Mouse (Mus musculus) heart, postnatal 36 days (tissue): ENCODE results near the gene Rps6kb1. TPM values are rescaled to one million over a fixed set of nuclear protein-coding genes. Genes with fewer than 3 reads are reported as not detected.

ENCODE experiments used
- DNase-seq, 2 experiments: peaks; one replicate each; pipeline ENCODE4 v3.0.0; 2021 to 2022
- intact Hi-C: fragments of 180-260 bp; cut with DNase I; formaldehyde crosslinking; loops from one replicate; pipeline ENCODE4 v1.15.1; 2025
- total RNA-seq, 2 experiments: library from RNA; stranded (reverse); gene quantifications; 2 replicates each; pipeline ENCODE4 v1.2.3; 2021

Rps6kb1 gene
- total RNA-seq = 10 to 100 TPM; 19.3 to 23.2 TPM

GRCm38 (mm10) chr11:86544639-86545299 is at the start of gene Rps6kb1, which contains the start of gene Tubd1:
Rps6kb1 (minus strand) TSS chr11:86544805.
Tubd1 (plus strand) TSS chr11:86544991.
- peak; percentile 98 for DNase-seq
- intact Hi-C loops = no loop called here

GRCm38 (mm10) chr11:86593443-86593842 is 48.8 kb upstream of the Rps6kb1 start:
- intact Hi-C loops = no loop called here
- no peak for DNase-seq

DNA sequence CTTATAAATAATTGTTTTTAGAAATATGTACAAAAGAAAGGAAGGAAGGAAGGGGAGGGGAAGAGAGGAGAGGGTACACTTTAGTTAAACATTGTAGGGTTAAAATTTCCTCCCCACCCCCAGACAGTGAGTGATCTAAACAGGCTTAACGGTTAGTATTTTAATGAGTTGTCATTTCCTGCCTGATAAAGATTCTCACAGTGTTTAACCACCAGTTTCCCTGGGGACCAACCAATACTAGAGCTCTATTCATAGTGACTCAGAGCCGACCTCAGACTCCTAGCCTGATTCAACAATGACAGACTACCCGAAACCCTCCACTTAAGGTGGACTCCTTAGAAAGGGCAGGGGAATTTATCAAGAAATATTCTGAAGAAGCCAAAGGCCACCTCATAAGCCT is 48.4 kb upstream of the Rps6kb1 start:
- intact Hi-C loops = no loop called here
- DNase-seq = no peak

- no peak for DNase-seq
- intact Hi-C loops = no loop called here
Observed at GRCm38 (mm10) chr11:86591931-86592616, 47.5 kb upstream of the Rps6kb1 start.

GRCm38 (mm10) chr11:86591301-86591845 is 46.8 kb upstream of the Rps6kb1 start:
- no peak for DNase-seq
- intact Hi-C loops = no loop called here

GRCm38 (mm10) chr11:86590579-86590978 is 46.0 kb upstream of the Rps6kb1 start:
- no peak for DNase-seq
- intact Hi-C loops = no loop called here

DNA sequence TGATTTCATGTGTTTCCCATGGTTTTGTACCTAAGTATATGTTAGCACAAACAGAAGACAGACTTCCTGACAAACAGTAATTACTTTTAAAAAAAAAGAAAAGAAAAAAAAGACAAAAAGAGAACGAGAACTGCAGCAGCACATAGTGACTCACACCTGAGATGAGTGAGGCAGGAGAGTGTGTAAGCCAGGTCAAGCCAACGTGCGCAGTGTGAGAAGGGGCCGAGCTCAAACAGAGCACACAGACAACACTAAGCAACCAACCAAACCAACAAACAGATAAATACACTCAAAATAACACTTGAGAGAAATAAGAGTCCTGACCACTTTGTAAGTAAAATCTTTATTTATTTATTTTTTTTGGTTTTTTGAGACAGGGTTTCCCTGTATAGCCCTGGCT is 45.5 kb upstream of the Rps6kb1 start:
- intact Hi-C loops = no loop called here
- no peak for DNase-seq

DNA sequence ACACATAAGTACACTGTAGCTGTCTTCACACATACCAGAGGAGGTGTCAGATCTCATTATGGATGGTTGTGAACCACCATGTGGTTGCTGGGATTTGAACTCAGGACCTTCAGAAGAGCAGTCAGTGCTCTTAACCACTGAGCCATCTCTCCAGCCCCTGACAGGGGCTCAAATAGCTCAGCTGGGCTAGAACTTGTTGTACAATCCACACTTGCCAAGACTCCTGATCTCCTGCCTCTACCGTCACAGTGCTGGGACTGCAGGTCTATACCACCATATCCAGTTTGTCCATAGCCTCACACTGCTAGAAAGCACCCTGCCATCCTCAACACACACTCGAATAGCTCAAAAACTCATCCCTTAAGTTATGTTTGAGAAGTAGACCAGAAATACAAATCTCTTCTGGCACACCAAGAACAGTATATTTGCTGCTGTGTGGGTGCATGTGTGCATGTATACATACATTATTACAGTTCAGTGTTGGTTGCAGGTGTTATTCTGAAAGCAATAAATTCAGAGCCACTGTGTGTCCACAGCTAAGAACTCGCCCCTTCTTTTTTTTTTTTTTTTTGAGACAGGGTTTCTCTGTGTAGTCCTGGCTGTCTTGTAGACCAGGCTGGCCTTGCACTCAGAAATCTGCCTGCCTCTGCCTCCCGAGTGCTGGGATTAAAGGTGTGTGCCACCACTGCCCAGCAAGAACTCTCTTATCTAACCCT is 44.1 kb upstream of the Rps6kb1 start:
- DNase-seq = no peak
- intact Hi-C loops = no loop called here

DNA sequence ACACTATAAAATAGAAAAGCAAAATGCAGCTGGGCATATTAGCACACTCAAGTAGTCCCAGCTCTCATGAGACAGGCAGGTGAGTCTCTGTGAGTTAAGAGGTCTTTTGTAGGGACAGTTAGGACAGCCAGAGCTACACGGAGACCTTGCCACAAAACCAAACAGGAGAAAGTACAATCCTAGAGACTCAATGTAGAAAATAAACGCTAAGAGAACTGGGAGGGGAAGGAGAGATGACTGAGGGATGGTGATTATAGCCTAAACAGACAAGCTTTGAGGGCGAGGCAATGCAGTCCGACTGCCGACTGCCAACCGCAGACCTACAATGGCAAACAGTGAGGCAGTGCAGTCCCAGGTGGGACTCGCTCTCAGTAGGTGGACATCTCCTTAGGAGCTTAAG is 43.2 kb upstream of the Rps6kb1 start:
- no peak for DNase-seq
- intact Hi-C loops = no loop called here

DNA sequence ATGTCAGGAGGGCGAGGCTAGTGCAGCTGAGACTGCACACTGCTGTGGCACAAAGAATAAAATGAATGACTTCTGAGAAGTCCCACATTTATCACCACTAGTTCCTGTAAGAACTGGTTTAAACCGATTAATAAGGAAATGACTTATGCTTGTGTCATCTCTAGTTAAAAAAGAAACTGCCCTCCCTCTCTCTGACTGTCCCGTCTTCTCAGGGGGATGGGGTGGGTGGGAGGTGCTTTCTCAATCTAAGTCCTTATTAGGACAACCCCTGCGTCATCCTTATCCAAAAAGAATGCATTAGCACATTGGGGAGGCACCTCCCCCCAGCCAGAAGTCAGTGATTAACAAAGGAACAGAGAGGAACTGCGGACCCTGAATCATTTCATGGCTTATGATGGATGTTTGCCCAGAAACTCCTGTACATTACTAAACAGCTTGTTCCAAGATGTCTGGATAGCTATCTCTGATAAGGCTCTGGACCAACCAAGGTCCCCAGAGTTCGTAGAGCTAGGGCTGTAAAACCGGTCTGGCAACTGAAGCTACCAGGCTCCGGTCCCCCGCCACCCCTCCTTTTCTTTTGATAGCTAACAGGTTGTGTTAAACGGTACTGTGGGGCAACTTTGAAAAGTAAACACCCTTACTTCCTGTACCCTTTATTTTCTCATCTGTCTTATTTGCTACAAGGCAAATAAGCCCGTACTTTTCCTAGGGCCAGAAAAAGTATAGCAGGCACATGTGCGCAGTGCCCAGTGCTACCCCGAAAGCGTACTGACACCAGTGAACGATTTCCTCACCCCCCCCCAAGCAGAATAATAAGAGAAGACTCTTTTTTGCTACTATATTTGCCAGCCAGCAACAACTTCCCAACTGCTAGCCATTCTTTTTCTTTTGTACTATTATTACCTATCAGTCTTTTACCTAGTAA is 42.5 kb upstream of the Rps6kb1 start:
- peak in 1 of 2 experiments; percentile 65 for DNase-seq
- intact Hi-C loops = no loop called here

DNA sequence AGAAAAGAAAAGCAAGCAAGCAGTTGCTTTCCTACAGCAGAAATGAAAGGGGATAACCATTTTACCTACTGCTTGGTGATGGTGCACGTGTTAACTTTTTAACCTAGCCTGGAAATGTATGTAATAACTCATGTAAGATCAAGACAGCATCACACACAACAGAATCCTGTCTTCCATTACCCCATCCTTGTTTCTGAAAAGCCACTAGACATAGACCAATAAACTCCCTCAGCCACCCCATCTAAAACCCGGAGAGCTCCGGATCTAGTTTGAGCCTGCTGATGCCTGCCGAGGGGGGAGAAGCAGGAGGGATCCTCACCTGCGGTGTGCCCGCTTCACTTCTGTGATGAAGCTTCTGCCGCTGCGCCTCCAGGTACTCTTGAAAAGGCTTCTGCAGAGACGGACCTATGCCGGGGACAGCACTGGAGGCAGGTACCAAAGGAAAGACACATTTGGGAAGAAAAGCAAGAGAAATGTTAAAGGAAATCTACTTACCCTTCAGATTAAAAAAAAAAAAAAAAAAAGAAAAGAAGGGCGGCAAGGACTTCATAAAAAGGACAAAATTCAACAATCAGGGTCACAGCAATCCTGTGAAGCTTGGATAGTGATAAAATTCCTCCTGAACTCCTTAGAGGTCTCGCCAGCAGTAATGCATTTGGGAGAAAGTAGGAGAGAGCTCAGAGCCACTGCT is 41.7 kb upstream of the Rps6kb1 start:
- intact Hi-C loops = no loop called here
- no peak for DNase-seq

- intact Hi-C loops = no loop called here
- no peak for DNase-seq
Observed at GRCm38 (mm10) chr11:86585598-86585984, 41.0 kb upstream of the Rps6kb1 start.

DNA sequence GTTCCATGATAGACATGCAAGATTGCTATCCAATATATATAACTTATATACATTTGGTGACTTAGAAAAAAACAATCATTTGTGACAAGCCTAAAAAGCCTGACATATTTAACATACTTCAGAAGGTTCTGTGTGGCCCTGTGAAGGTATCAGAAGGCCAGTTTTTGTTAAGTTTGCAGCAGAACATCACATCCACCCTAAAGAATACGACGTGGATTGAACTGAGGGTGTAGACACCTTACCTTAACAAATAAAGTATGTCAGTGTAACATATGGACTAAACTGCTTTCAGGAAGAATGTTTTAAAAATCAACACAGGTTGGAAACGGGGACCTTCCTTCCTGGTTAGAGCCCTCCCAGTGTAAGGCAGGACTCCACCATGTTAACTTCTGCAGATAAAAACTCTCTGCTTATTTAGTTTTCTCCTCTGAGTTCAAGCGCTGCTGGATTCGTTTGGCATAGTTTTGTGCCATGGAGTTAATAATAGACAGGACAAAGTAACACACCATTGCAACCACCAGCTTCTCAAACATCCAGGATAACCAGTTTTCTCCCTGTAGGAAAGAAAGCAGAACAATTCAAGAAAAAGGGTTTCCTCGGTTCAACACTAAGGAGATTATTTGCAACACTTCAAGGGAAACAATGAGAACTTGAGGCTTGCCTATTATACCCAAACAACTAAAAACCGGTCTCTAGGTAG is 40.4 kb upstream of the Rps6kb1 start:
- intact Hi-C loops = no loop called here
- no peak for DNase-seq

DNA sequence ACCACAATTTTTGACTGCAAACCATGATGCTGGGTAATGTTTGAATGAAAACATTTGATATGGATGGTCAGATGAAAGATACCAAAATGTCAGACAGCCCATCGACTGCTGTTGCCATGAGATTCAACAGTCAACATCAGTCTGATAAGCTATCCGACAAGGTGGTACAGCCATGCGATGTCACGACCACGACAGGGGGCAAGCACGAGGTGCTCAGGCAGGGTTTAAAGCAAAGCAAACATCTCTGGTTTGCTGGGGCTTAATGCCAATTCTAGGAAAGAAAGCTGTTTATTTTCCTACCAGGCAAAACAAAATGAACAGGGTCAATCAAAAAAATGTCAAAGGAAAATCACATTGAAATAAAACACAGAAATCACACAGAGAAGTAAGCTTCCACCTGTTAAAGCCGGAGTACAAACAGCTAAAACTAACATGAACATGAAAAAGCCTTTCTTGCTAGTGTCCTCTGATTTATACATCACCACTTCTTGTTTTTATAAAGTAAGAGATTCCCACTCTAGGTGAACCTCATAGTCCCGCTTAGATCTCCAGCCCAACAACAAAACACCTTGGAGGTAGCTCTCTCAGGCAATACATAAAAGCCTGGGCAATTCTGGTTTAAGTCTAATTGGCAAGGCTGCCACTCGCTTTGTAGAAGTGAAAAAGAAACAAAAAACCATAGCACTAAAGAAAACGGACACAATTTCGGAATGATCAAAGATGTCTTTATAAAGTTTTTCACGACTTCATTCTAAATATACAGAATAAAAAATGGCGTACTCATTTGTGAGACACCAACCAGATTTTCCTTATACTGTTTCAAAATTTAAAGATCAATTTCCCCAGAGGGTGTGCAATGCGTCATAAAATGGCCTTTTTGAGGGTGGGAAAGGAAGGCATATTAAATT is 39.6 kb upstream of the Rps6kb1 start:
- DNase-seq = no peak
- intact Hi-C loops = no loop called here

- intact Hi-C loops = no loop called here
- DNase-seq = no peak
Observed at GRCm38 (mm10) chr11:86583313-86583825, 38.8 kb upstream of the Rps6kb1 start.

- no peak for DNase-seq
- intact Hi-C loops = no loop called here
Observed at GRCm38 (mm10) chr11:86582543-86583260, 38.1 kb upstream of the Rps6kb1 start.

GRCm38 (mm10) chr11:86581943-86582542 is 37.4 kb upstream of the Rps6kb1 start:
- intact Hi-C loops = no loop called here
- no peak for DNase-seq
